Mouse (Mus musculus): ENCODE results near the gene Shld2. TPM values are rescaled to one million over a fixed set of nuclear protein-coding genes. Genes with fewer than 3 reads are reported as not detected.

The Shld2 gene
- 8.0 and 8.6 TPM in 2 replicates for polyA plus RNA-seq (2014; fragmentation: Nextera tagmentation; extraction: Ambion mirVana)

- ATAC-seq (ENCODE audit: insufficient number of reproducible peaks, insufficient read depth, low FRiP score, low read depth): peak; percentile 97
- WGBS: under 1% methylated on average over 88 of the region's 100 CpGs
- Histone ChIP-seq H3K9ac (replicated peaks; ENCODE audit: low read depth, low read length) (peak within 1 kb of the TSS; percentile 86), H3K4me2 (replicated peaks; ENCODE audit: low read depth, low read length) (peak within 1 kb of the TSS; percentile 73), H3K27ac (ENCODE audit: low read length) (peak within 1 kb of the TSS; percentile 97), H3K36me3 (ENCODE audit: control insufficient read depth, insufficient read depth, low read length) (no peaks in the 10 kb centered on the region), H3K4me1 (ENCODE audit: control insufficient read depth, insufficient read depth, low read length) (peaks cover 11% of the 10 kb centered on the region), H3K4me3 (ENCODE audit: low read depth, low read length) (peak within 1 kb of the TSS; percentile 90), H3K9me3 (ENCODE audit: control insufficient read depth, low read depth, low read length) (no peaks in the 10 kb centered on the region), H3K27me3 (ENCODE audit: control insufficient read depth, insufficient read depth, low read length) (no peaks in the 10 kb centered on the region)
These were observed at the start of gene Shld2, which contains the start of gene Glud1 for GRCm38 (mm10) chr14:34310234-34310965. TSS of gene Shld2 (minus strand) at chr14:34310493. TSS of gene Glud1 (plus strand) at chr14:34310727.

- Histone ChIP-seq H3K9me3 (ENCODE audit: control insufficient read depth, low read depth, low read length) (no peaks in the 10 kb centered on the region), H3K4me3 (ENCODE audit: low read depth, low read length) (no peak overlapping the region), H3K4me2 (replicated peaks; ENCODE audit: low read depth, low read length) (no peak overlapping the region), H3K36me3 (ENCODE audit: control insufficient read depth, insufficient read depth, low read length) (no peaks in the 10 kb centered on the region), H3K4me1 (ENCODE audit: control insufficient read depth, insufficient read depth, low read length) (no peaks in the 10 kb centered on the region), H3K27me3 (ENCODE audit: control insufficient read depth, insufficient read depth, low read length) (no peaks in the 10 kb centered on the region), H3K27ac (ENCODE audit: low read length) (peak overlapping the region; percentile 27; the same call in 1 of the 2 replicates), H3K9ac (replicated peaks; ENCODE audit: low read depth, low read length) (no peak overlapping the region)
- 40% methylated on average over 5 of the region's 5 CpGs for WGBS
- ATAC-seq (ENCODE audit: insufficient number of reproducible peaks, insufficient read depth, low FRiP score, low read depth): no peak
These were observed 49.5 kb upstream of the Shld2 start for GRCm38 (mm10) chr14:34359676-34360244.

DNA sequence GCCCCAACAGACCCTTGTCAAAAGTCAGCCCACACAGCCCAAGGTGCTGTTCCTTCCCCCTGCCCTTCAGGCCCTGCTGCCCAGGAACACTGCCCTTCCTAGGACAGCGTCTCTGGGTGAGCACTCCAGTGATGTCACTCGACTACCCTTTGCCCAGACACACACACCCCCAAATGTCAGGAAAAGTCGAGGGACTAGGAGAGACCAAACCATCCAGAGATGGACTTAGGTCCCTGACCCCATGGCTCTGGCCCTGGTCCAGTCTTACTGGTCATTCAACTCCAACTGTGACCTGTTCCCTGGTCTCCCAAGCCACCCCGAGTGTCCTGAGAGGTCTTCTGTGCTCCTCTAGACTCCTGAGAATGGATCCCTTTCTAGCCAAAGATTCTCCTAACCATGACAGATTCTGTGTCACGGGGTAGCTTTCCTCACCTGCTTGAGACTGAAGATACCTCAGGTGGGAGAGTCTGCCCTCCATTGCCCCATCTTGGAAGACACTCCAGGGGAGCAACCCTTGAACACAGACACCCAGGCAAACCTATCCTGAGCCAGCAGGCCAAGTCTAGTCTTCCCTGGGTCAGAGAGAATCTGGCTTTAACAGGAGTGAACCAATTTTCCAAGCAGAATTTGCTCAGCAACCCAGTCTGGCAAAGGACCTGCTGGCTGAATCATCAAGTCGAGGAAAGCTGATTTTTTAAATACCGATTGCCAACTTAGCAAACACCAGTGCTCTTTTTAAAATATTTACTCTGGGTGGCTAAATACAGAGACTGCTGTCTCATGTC lies 47.6 kb upstream of the Shld2 start:
- H3K36me3 ChIP-seq (ENCODE audit: control insufficient read depth, insufficient read depth, low read length): no peaks in the 10 kb centered on the region
- 65% methylated on average over 7 of the region's 7 CpGs for WGBS
- H3K9ac ChIP-seq (replicated peaks; ENCODE audit: low read depth, low read length): no peak overlapping the region
- H3K27me3 ChIP-seq (ENCODE audit: control insufficient read depth, insufficient read depth, low read length): no peaks in the 10 kb centered on the region
- H3K27ac ChIP-seq (ENCODE audit: low read length): no peak overlapping the region
- no peak overlapping the region for H3K4me2 ChIP-seq (replicated peaks; ENCODE audit: low read depth, low read length)
- no peaks in the 10 kb centered on the region for H3K9me3 ChIP-seq (ENCODE audit: control insufficient read depth, low read depth, low read length)
- no peaks in the 10 kb centered on the region for H3K4me1 ChIP-seq (ENCODE audit: control insufficient read depth, insufficient read depth, low read length)
- ATAC-seq (ENCODE audit: insufficient number of reproducible peaks, insufficient read depth, low FRiP score, low read depth): no peak
- H3K4me3 ChIP-seq (ENCODE audit: low read depth, low read length): no peak overlapping the region

GRCm38 (mm10) chr14:34355301-34355700 lies 45.0 kb upstream of the Shld2 start, which contains the start of gene Fam25c:
TSS of gene Fam25c (minus strand) at chr14:34355433.
- H3K27me3 ChIP-seq (ENCODE audit: control insufficient read depth, insufficient read depth, low read length): no peaks in the 10 kb centered on the region
- no peak within 1 kb of the TSS for H3K4me3 ChIP-seq (ENCODE audit: low read depth, low read length)
- no peak within 1 kb of the TSS for H3K27ac ChIP-seq (ENCODE audit: low read length)
- ATAC-seq (ENCODE audit: insufficient number of reproducible peaks, insufficient read depth, low FRiP score, low read depth): 0 out of 2 replicates have a peak, but pooled peaks have one; percentile 15
- no peaks in the 10 kb centered on the region for H3K9me3 ChIP-seq (ENCODE audit: control insufficient read depth, low read depth, low read length)
- no peak within 1 kb of the TSS for H3K9ac ChIP-seq (replicated peaks; ENCODE audit: low read depth, low read length)
- 0 out of 2 replicates have a peak, but pooled peaks cover 2% of the 10 kb centered on the region for H3K4me1 ChIP-seq (ENCODE audit: control insufficient read depth, insufficient read depth, low read length)
- no peak within 1 kb of the TSS for H3K4me2 ChIP-seq (replicated peaks; ENCODE audit: low read depth, low read length)
- no peaks in the 10 kb centered on the region for H3K36me3 ChIP-seq (ENCODE audit: control insufficient read depth, insufficient read depth, low read length)
- 69% methylated on average over 6 of the region's 6 CpGs for WGBS

DNA sequence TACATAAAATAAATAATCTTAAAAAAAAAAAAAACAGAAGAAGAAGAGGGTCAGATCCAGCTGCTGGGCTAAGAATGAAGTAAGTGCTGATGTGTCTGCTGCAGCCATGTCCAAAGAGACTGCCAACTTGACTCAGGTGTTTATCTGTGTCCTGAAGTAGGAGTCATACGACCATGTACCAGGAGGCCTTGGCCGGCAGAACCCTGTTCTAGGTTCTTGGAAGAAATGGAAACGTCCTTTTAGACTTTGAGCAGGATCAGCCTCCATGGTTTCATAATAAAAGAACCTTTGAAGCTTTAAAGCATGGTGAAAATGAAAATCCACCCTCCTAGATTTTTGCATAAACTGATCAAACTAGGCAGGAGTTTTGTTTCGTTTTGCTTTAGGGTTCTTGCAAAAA lies 44.2 kb upstream of the Shld2 start:
- no peak overlapping the region for H3K4me2 ChIP-seq (replicated peaks; ENCODE audit: low read depth, low read length)
- H3K36me3 ChIP-seq (ENCODE audit: control insufficient read depth, insufficient read depth, low read length): no peaks in the 10 kb centered on the region
- 0 out of 2 replicates have a peak, but pooled peaks cover 2% of the 10 kb centered on the region for H3K4me1 ChIP-seq (ENCODE audit: control insufficient read depth, insufficient read depth, low read length)
- no peak overlapping the region for H3K27ac ChIP-seq (ENCODE audit: low read length)
- H3K4me3 ChIP-seq (ENCODE audit: low read depth, low read length): no peak overlapping the region
- no peak overlapping the region for H3K9ac ChIP-seq (replicated peaks; ENCODE audit: low read depth, low read length)
- no peaks in the 10 kb centered on the region for H3K27me3 ChIP-seq (ENCODE audit: control insufficient read depth, insufficient read depth, low read length)
- 83% methylated on average over 4 of the region's 4 CpGs for WGBS
- H3K9me3 ChIP-seq (ENCODE audit: control insufficient read depth, low read depth, low read length): no peaks in the 10 kb centered on the region
- ATAC-seq (ENCODE audit: insufficient number of reproducible peaks, insufficient read depth, low FRiP score, low read depth): no peak

DNA sequence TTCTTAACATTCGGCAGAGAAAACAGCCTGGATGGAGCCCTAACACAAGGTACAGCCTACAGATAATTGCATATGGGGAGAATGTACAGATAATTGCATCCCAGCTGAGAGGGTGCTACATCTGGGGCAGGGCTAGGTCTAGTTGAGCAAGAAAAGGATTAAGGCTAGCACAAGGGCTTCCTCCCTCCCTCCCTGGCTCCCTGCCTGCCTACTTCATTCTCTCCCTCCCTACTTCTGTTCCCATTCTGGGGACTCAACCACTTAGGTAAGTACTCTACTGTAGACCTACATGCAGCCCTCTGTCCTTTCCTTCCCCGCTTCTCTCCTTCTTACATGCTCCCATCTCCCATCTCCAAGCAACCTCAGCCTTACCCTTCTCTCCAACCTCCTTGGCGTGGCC lies 43.0 kb upstream of the Shld2 start:
- Histone ChIP-seq H3K9me3 (ENCODE audit: control insufficient read depth, low read depth, low read length) (no peaks in the 10 kb centered on the region), H3K27ac (ENCODE audit: low read length) (no peak overlapping the region), H3K4me1 (ENCODE audit: control insufficient read depth, insufficient read depth, low read length) (0 out of 2 replicates have a peak, but pooled peaks cover 2% of the 10 kb centered on the region), H3K36me3 (ENCODE audit: control insufficient read depth, insufficient read depth, low read length) (no peaks in the 10 kb centered on the region), H3K4me2 (replicated peaks; ENCODE audit: low read depth, low read length) (no peak overlapping the region), H3K27me3 (ENCODE audit: control insufficient read depth, insufficient read depth, low read length) (no peaks in the 10 kb centered on the region), H3K9ac (replicated peaks; ENCODE audit: low read depth, low read length) (no peak overlapping the region), H3K4me3 (ENCODE audit: low read depth, low read length) (no peak overlapping the region)
- 90% methylated on average over 3 of the region's 3 CpGs for WGBS
- ATAC-seq (ENCODE audit: insufficient number of reproducible peaks, insufficient read depth, low FRiP score, low read depth): no peak

- no peaks in the 10 kb centered on the region for H3K9me3 ChIP-seq (ENCODE audit: control insufficient read depth, low read depth, low read length)
- H3K36me3 ChIP-seq (ENCODE audit: control insufficient read depth, insufficient read depth, low read length): no peaks in the 10 kb centered on the region
- no peak overlapping the region for H3K4me2 ChIP-seq (replicated peaks; ENCODE audit: low read depth, low read length)
- H3K4me3 ChIP-seq (ENCODE audit: low read depth, low read length): no peak overlapping the region
- no peak for ATAC-seq (ENCODE audit: insufficient number of reproducible peaks, insufficient read depth, low FRiP score, low read depth)
- WGBS: 59% methylated on average over 6 of the region's 6 CpGs
- H3K4me1 ChIP-seq (ENCODE audit: control insufficient read depth, insufficient read depth, low read length): 0 out of 2 replicates have a peak, but pooled peaks cover 2% of the 10 kb centered on the region
- no peak overlapping the region for H3K9ac ChIP-seq (replicated peaks; ENCODE audit: low read depth, low read length)
- no peak overlapping the region for H3K27ac ChIP-seq (ENCODE audit: low read length)
- no peaks in the 10 kb centered on the region for H3K27me3 ChIP-seq (ENCODE audit: control insufficient read depth, insufficient read depth, low read length)
These were observed 42.2 kb upstream of the Shld2 start for GRCm38 (mm10) chr14:34352523-34352922.

DNA sequence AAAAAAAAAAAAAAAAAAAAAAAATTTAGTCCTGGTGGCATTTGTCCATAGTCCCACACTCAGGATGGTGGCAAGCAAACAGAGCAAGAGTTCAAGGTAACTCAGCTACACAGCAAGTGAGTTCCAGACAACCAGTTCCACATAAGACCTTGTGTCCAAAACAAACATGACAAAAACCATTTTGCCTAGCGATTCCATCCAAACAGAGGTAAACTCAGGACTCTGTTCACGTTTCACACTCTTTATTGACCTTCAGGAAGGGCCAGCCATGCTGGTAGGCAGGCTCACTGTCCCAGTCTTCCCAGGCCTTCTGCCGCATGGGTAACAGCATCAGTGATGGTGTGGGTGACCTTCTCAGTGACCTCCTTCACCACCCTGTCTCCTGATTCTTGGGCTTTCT lies 41.4 kb upstream of the Shld2 start:
- no peak overlapping the region for H3K27ac ChIP-seq (ENCODE audit: low read length)
- ATAC-seq (ENCODE audit: insufficient number of reproducible peaks, insufficient read depth, low FRiP score, low read depth): no peak
- 58% methylated on average over 3 of the region's 3 CpGs for WGBS
- 0 out of 2 replicates have a peak, but pooled peaks cover 2% of the 10 kb centered on the region for H3K4me1 ChIP-seq (ENCODE audit: control insufficient read depth, insufficient read depth, low read length)
- no peak overlapping the region for H3K9ac ChIP-seq (replicated peaks; ENCODE audit: low read depth, low read length)
- no peaks in the 10 kb centered on the region for H3K36me3 ChIP-seq (ENCODE audit: control insufficient read depth, insufficient read depth, low read length)
- no peaks in the 10 kb centered on the region for H3K27me3 ChIP-seq (ENCODE audit: control insufficient read depth, insufficient read depth, low read length)
- no peak overlapping the region for H3K4me2 ChIP-seq (replicated peaks; ENCODE audit: low read depth, low read length)
- H3K9me3 ChIP-seq (ENCODE audit: control insufficient read depth, low read depth, low read length): no peaks in the 10 kb centered on the region
- H3K4me3 ChIP-seq (ENCODE audit: low read depth, low read length): no peak overlapping the region

All from stomach, embryonic 14.5 days (tissue).